Mouse (Mus musculus) limb, embryonic 15.5 days (tissue): ENCODE results near the gene Zfp654. TPM values are rescaled to one million over a fixed set of nuclear protein-coding genes. Genes with fewer than 3 reads are reported as not detected.

Experiments used
- ATAC-seq: fragments of 200-750 bp; cut with Nextera tagmentation; 2 replicates; pipeline ENCODE4 v1.8.0; 2017; ENCODE audit warnings: low read depth, moderate TSS enrichment; ENCODE audit not compliant: insufficient number of reproducible peaks, low FRiP score, low TSS enrichment
- H3K27ac ChIP-seq: fragments of 300-500 bp; sonication (generic); 2 replicates; pipeline ENCODE4 v1.5.1; 2015; ENCODE audit warnings: moderate library complexity, mild to moderate bottlenecking, inconsistent platforms
- H3K27me3 ChIP-seq: fragments of 300-500 bp; sonication (generic); 2 replicates; pipeline ENCODE4 v1.6.1; 2015; ENCODE audit warnings: inconsistent platforms
- H3K36me3 ChIP-seq: fragments of 300-500 bp; sonication (generic); 2 replicates; pipeline ENCODE4 v1.6.1; 2015; ENCODE audit warnings: inconsistent platforms
- H3K4me1 ChIP-seq: fragments of 300-500 bp; sonication (generic); 2 replicates; pipeline ENCODE4 v1.6.1; 2015; ENCODE audit warnings: inconsistent platforms
- H3K4me2 ChIP-seq: fragments of 300-500 bp; sonication (generic); 2 replicates; pipeline ENCODE4 v1.6.1; 2015; ENCODE audit warnings: mild to moderate bottlenecking, inconsistent platforms
- H3K4me3 ChIP-seq: fragments of 300-500 bp; sonication (generic); 2 replicates; pipeline ENCODE4 v1.5.1; 2015; ENCODE audit warnings: mild to moderate bottlenecking, inconsistent platforms
- H3K9ac ChIP-seq: fragments of 300-500 bp; sonication (generic); 2 replicates; pipeline ENCODE4 v1.6.1; 2015; ENCODE audit warnings: inconsistent platforms
- H3K9me3 ChIP-seq: fragments of 300-500 bp; sonication (generic); 2 replicates; pipeline ENCODE4 v1.6.1; 2016; ENCODE audit warnings: inconsistent platforms
- WGBS: fragments of 180-500 bp; shearing (Covaris S2); methylation state at CpG from one replicate; pipeline ENCODE4 v1.1.7; 2015; 5-methylcytosine and 5-hydroxymethylcytosine counted together
- polyA plus RNA-seq: library from polyadenylated mRNA; unstranded; fragments of >200 nt; fragmentation: Nextera tagmentation; extraction: Ambion mirVana; gene quantifications from 2 replicates; pipeline ENCODE4 v1.2.1, GENCODE M21; 2015

The Zfp654 gene
- polyA plus RNA-seq, 1 experiment from 2014 or later: 6.4 TPM

- no peak overlapping the region for H3K4me3 ChIP-seq
- no peak overlapping the region for H3K27ac ChIP-seq
- WGBS: 46% methylated on average over 3 of the region's 3 CpGs
- H3K9ac ChIP-seq: no peak overlapping the region
- ATAC-seq: no peak
- no peak overlapping the region for H3K4me2 ChIP-seq
- no peaks in the 10 kb centered on the region for H3K27me3 ChIP-seq
- H3K9me3 ChIP-seq: no peaks in the 10 kb centered on the region
- H3K36me3 ChIP-seq: peaks cover 9% of the 10 kb centered on the region
- H3K4me1 ChIP-seq: no peaks in the 10 kb centered on the region
Measured at GRCm38 (mm10) chr16:64803041-64803440, 48.4 kb downstream of the Zfp654 start.

GRCm38 (mm10) chr16:64801638-64802037, 49.8 kb downstream of the Zfp654 start:
- peaks cover 9% of the 10 kb centered on the region for H3K36me3 ChIP-seq
- H3K4me2 ChIP-seq: no peak overlapping the region
- H3K27ac ChIP-seq: no peak overlapping the region
- H3K27me3 ChIP-seq: no peaks in the 10 kb centered on the region
- no peaks in the 10 kb centered on the region for H3K4me1 ChIP-seq
- ATAC-seq: no peak
- no peak overlapping the region for H3K4me3 ChIP-seq
- H3K9ac ChIP-seq: no peak overlapping the region
- H3K9me3 ChIP-seq: no peaks in the 10 kb centered on the region

GRCm38 (mm10) chr16:64800393-64800792, 51.1 kb downstream of the Zfp654 start:
- no peaks in the 10 kb centered on the region for H3K27me3 ChIP-seq
- no peak overlapping the region for H3K27ac ChIP-seq
- 76% methylated on average over 5 of the region's 5 CpGs for WGBS
- no peak overlapping the region for H3K4me3 ChIP-seq
- peaks cover 4% of the 10 kb centered on the region for H3K36me3 ChIP-seq
- H3K4me2 ChIP-seq: no peak overlapping the region
- H3K9ac ChIP-seq: no peak overlapping the region
- no peak for ATAC-seq
- no peaks in the 10 kb centered on the region for H3K9me3 ChIP-seq
- no peaks in the 10 kb centered on the region for H3K4me1 ChIP-seq

- no peak overlapping the region for H3K4me3 ChIP-seq
- H3K9ac ChIP-seq: no peak overlapping the region
- no peak overlapping the region for H3K27ac ChIP-seq
- no peaks in the 10 kb centered on the region for H3K27me3 ChIP-seq
- H3K36me3 ChIP-seq: no peaks in the 10 kb centered on the region; the same call in 1 of the 2 replicates
- no peaks in the 10 kb centered on the region for H3K4me1 ChIP-seq
- H3K4me2 ChIP-seq: no peak overlapping the region
- no peaks in the 10 kb centered on the region for H3K9me3 ChIP-seq
- no peak for ATAC-seq
- WGBS: 68% methylated on average over 2 of the region's 2 CpGs
Measured at GRCm38 (mm10) chr16:64794802-64795201, 56.6 kb downstream of the Zfp654 start.

- Histone ChIP-seq H3K27me3 (no peaks in the 10 kb centered on the region), H3K27ac (no peak overlapping the region), H3K9me3 (no peaks in the 10 kb centered on the region), H3K9ac (no peak overlapping the region), H3K4me2 (no peak overlapping the region), H3K4me3 (no peak overlapping the region), H3K36me3 (peaks cover 18% of the 10 kb centered on the region), H3K4me1 (no peaks in the 10 kb centered on the region)
- 93% methylated on average over 3 of the region's 3 CpGs for WGBS
- ATAC-seq: no peak
Measured at GRCm38 (mm10) chr16:64789706-64790105, 61.7 kb downstream of the Zfp654 start.

- Histone ChIP-seq H3K4me2 (no peak overlapping the region), H3K27me3 (no peaks in the 10 kb centered on the region), H3K9ac (no peak overlapping the region), H3K9me3 (no peaks in the 10 kb centered on the region), H3K36me3 (no peaks in the 10 kb centered on the region), H3K27ac (no peak overlapping the region), H3K4me3 (no peak overlapping the region), H3K4me1 (no peaks in the 10 kb centered on the region)
- 78% methylated on average over 1 of the region's 1 CpGs for WGBS
- ATAC-seq: no peak
Measured at GRCm38 (mm10) chr16:64775516-64775915, 75.9 kb downstream of the Zfp654 start.

GRCm38 (mm10) chr16:64771431-64771818, 80.0 kb downstream of the Zfp654 start:
- H3K36me3 ChIP-seq: peaks cover 5% of the 10 kb centered on the region; the same call in 1 of the 2 replicates
- WGBS: 85% methylated on average over 2 of the region's 2 CpGs
- H3K4me2 ChIP-seq: peak overlapping the region; percentile 38

GRCm38 (mm10) chr16:64770521-64771430, 80.7 kb downstream of the Zfp654 start, which contains the start of gene 4930453N24Rik:
Gene 4930453N24Rik, minus strand, starts transcription at chr16:64771161.
- Histone ChIP-seq H3K36me3 (peaks cover 10% of the 10 kb centered on the region; the same call in 1 of the 2 replicates), H3K9ac (peak within 1 kb of the TSS; percentile 78), H3K4me2 (peak within 1 kb of the TSS; percentile 41), H3K4me3 (peak within 1 kb of the TSS; percentile 80), H3K4me1 (0 out of 2 replicates have a peak, but pooled peaks cover 4% of the 10 kb centered on the region), H3K27ac (peak within 1 kb of the TSS; percentile 92), H3K27me3 (no peaks in the 10 kb centered on the region), H3K9me3 (no peaks in the 10 kb centered on the region)
- ATAC-seq: peak; percentile 93
- WGBS: 2% methylated on average over 72 of the region's 72 CpGs

More at GRCm38 (mm10) chr16:64771431-64771818, 80.0 kb downstream of the Zfp654 start:
- H3K4me1 ChIP-seq: 0 out of 2 replicates have a peak, but pooled peaks cover 4% of the 10 kb centered on the region
- H3K27ac ChIP-seq: peak overlapping the region; percentile 92; the same call in 1 of the 2 replicates
- peak overlapping the region; percentile 80 for H3K4me3 ChIP-seq
- H3K9ac ChIP-seq: no peak overlapping the region
- H3K9me3 ChIP-seq: no peaks in the 10 kb centered on the region
- ATAC-seq: no peak
- no peaks in the 10 kb centered on the region for H3K27me3 ChIP-seq

- H3K4me2 ChIP-seq: no peak overlapping the region
- no peak overlapping the region for H3K9ac ChIP-seq
- H3K4me1 ChIP-seq: 0 out of 2 replicates have a peak, but pooled peaks cover 4% of the 10 kb centered on the region
- no peak for ATAC-seq
- H3K27me3 ChIP-seq: no peaks in the 10 kb centered on the region
- 81% methylated on average over 8 of the region's 8 CpGs for WGBS
- H3K4me3 ChIP-seq: no peak overlapping the region
- H3K9me3 ChIP-seq: no peaks in the 10 kb centered on the region
- no peak overlapping the region for H3K27ac ChIP-seq
- H3K36me3 ChIP-seq: peaks cover 28% of the 10 kb centered on the region
Measured at GRCm38 (mm10) chr16:64766696-64767300, 84.7 kb downstream of the Zfp654 start.

- Histone ChIP-seq H3K36me3 (peaks cover 12% of the 10 kb centered on the region), H3K4me3 (no peak overlapping the region), H3K27ac (no peak overlapping the region), H3K27me3 (no peaks in the 10 kb centered on the region), H3K9me3 (no peaks in the 10 kb centered on the region), H3K4me1 (no peaks in the 10 kb centered on the region), H3K4me2 (no peak overlapping the region), H3K9ac (no peak overlapping the region)
- 83% methylated on average over 1 of the region's 1 CpGs for WGBS
- ATAC-seq: no peak
Measured at GRCm38 (mm10) chr16:64759245-64759626, 92.2 kb downstream of the Zfp654 start.

- ATAC-seq: no peak
- Histone ChIP-seq H3K4me2 (no peak overlapping the region), H3K9ac (no peak overlapping the region), H3K36me3 (peaks cover 10% of the 10 kb centered on the region), H3K27me3 (no peaks in the 10 kb centered on the region), H3K4me3 (no peak overlapping the region), H3K4me1 (no peaks in the 10 kb centered on the region), H3K27ac (no peak overlapping the region), H3K9me3 (no peaks in the 10 kb centered on the region)
- 65% methylated on average over 6 of the region's 6 CpGs for WGBS
Measured at GRCm38 (mm10) chr16:64758561-64759244, 92.7 kb downstream of the Zfp654 start.
